ENCODE assay signal across 10 mouse cellular contexts in the genomic region with DNA sequence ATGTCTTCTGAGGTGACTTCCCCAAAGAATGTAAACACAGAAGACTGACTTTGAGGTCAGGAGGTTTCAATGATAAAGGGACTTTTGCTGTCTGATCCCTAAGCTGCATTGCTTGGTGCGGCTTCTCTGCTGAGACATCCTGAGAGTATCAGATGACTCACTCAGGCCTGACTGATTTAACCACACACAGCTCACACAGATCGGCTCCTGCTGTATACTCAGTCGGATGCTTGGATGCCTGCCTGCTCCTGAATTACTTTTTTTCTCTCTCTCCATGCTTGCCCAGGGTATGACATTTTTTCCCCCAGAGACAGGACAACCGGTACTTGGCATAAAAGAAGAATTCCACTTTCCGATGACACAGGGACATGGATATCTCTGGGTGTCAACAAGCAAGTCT.
DNase-seq lines count a peak whose midpoint lies in the region; ATAC-seq lines count a peak whose summit lies in the region.
"Had no signal": no experiment of that assay in that cellular context is flagged by ENCODE, and none has a peak within 500 bp of the region (broad histone marks: within the 10 kb centered on the region; RNA-seq: fewer than 3 reads in every experiment).

No protein-coding gene starts in this region.

- no peak for ATAC-seq in heart, embryonic 11.5 days (replicated peaks; ENCODE audit: insufficient number of reproducible peaks, low FRiP score, low TSS enrichment)
- ATAC-seq in inflammation-experienced regulatory T-cells, adult 6 months: peak; percentile 87

- H3K4me3 ChIP-seq in heart, embryonic 11.5 days (ENCODE audit: low read depth, low read length): no peak overlapping the region

- H3K4me1 ChIP-seq in heart, embryonic 11.5 days (ENCODE audit: control insufficient read depth, insufficient read depth, low read length): no peaks in the 10 kb centered on the region

- H3K27ac ChIP-seq in heart, embryonic 11.5 days (ENCODE audit: low read depth, low read length): no peak overlapping the region

- peak; percentile 75 for DNase-seq in heart, adult 11 months
- DNase-seq in A20 (ENCODE audit: low read depth, low spot score): peak; percentile 79
- peak; percentile 76 for DNase-seq in brain, adult 2 months (ENCODE audit: low read depth, low spot score)
- no peak for DNase-seq in layer of hippocampus, adult 8-10 months (ENCODE audit: low spot score in 2 of 2)
- DNase-seq in lung, postnatal 36 days: no peak
- DNase-seq in urinary bladder, adult 18-20 months (ENCODE audit: low spot score in 2 of 2): no peak
- DNase-seq: gastrocnemius, postnatal 36 days; kidney, adult 18-20 months had no signal

- H3K9ac ChIP-seq in heart, embryonic 11.5 days (ENCODE audit: low read depth, low read length): no peak overlapping the region

- H3K36me3 ChIP-seq in heart, embryonic 11.5 days (ENCODE audit: control insufficient read depth, insufficient read depth, low read length): no peaks in the 10 kb centered on the region

- no peaks in the 10 kb centered on the region for H3K27me3 ChIP-seq in heart, embryonic 11.5 days (ENCODE audit: control insufficient read depth, insufficient read depth, low read length)

- no peaks in the 10 kb centered on the region for H3K9me3 ChIP-seq in heart, embryonic 11.5 days (replicated peaks; ENCODE audit: control insufficient read depth, low read length)

- H3K4me2 ChIP-seq in heart, embryonic 11.5 days: no peak overlapping the region

- 39% methylated on average over 5 of the region's 5 CpGs for WGBS in heart, embryonic 11.5 days (ENCODE audit: insufficient replicate concordance)

Comparison
In these comparisons a context has a peak if more than half of its experiments do, and no peak if none do; other contexts are left out.
1. DNase-seq: peak in heart, adult 11 months (single experiment), A20 (single experiment) and brain, adult 2 months (single experiment); none in layer of hippocampus, adult 8-10 months (0 of 2), lung, postnatal 36 days (single experiment) and urinary bladder, adult 18-20 months (0 of 2).